Mouse (Mus musculus): ENCODE measurements around the gene Yipf3. TPM values are rescaled to one million over a fixed set of nuclear protein-coding genes. Genes with fewer than 3 reads are reported as not detected.

The Yipf3 gene
- polyA plus RNA-seq, 1 experiment from 2014 or later: 87.2 TPM

GRCm38 (mm10) chr17:46274465-46274864 is 26.6 kb downstream of the Yipf3 start:
- no peak for ATAC-seq
- H3K9ac ChIP-seq (ENCODE audit: low read depth, low read length): no peak overlapping the region
- no peak overlapping the region for H3K4me3 ChIP-seq (ENCODE audit: low read depth, low read length)
- H3K27me3 ChIP-seq (ENCODE audit: control insufficient read depth, insufficient read depth, low read depth, low read length): no peaks in the 10 kb centered on the region
- no peaks in the 10 kb centered on the region for H3K4me1 ChIP-seq (ENCODE audit: control insufficient read depth, insufficient read depth, low read length)
- no peak overlapping the region for H3K27ac ChIP-seq (ENCODE audit: low read length)
- H3K9me3 ChIP-seq (replicated peaks; ENCODE audit: control insufficient read depth, low read length, poor library complexity, severe bottlenecking): no peaks in the 10 kb centered on the region
- no peaks in the 10 kb centered on the region for H3K36me3 ChIP-seq (ENCODE audit: control insufficient read depth, insufficient read depth, low read length)
- 83% methylated on average over 6 of the region's 6 CpGs for WGBS
- H3K4me2 ChIP-seq (ENCODE audit: low read length): no peak overlapping the region

- Histone ChIP-seq H3K4me3 (ENCODE audit: low read depth, low read length) (no peak overlapping the region), H3K27me3 (ENCODE audit: control insufficient read depth, insufficient read depth, low read depth, low read length) (no peaks in the 10 kb centered on the region), H3K4me2 (ENCODE audit: low read length) (no peak overlapping the region), H3K9ac (ENCODE audit: low read depth, low read length) (no peak overlapping the region), H3K36me3 (ENCODE audit: control insufficient read depth, insufficient read depth, low read length) (no peaks in the 10 kb centered on the region), H3K4me1 (ENCODE audit: control insufficient read depth, insufficient read depth, low read length) (no peaks in the 10 kb centered on the region), H3K27ac (ENCODE audit: low read length) (no peak overlapping the region), H3K9me3 (replicated peaks; ENCODE audit: control insufficient read depth, low read length, poor library complexity, severe bottlenecking) (no peaks in the 10 kb centered on the region)
- WGBS: 90% methylated on average over 6 of the region's 6 CpGs
- ATAC-seq: no peak
Observed at GRCm38 (mm10) chr17:46275034-46275433, 27.2 kb downstream of the Yipf3 start.

- no peak for ATAC-seq
- H3K27ac ChIP-seq (ENCODE audit: low read length): no peak overlapping the region
- no peak overlapping the region for H3K4me3 ChIP-seq (ENCODE audit: low read depth, low read length)
- H3K9ac ChIP-seq (ENCODE audit: low read depth, low read length): no peak overlapping the region
- H3K4me1 ChIP-seq (ENCODE audit: control insufficient read depth, insufficient read depth, low read length): no peaks in the 10 kb centered on the region
- H3K9me3 ChIP-seq (replicated peaks; ENCODE audit: control insufficient read depth, low read length, poor library complexity, severe bottlenecking): no peaks in the 10 kb centered on the region
- no peaks in the 10 kb centered on the region for H3K36me3 ChIP-seq (ENCODE audit: control insufficient read depth, insufficient read depth, low read length)
- 89% methylated on average over 10 of the region's 10 CpGs for WGBS
- no peaks in the 10 kb centered on the region for H3K27me3 ChIP-seq (ENCODE audit: control insufficient read depth, insufficient read depth, low read depth, low read length)
- H3K4me2 ChIP-seq (ENCODE audit: low read length): no peak overlapping the region
Observed at GRCm38 (mm10) chr17:46275506-46275905, 27.6 kb downstream of the Yipf3 start.

GRCm38 (mm10) chr17:46277586-46277985 is 29.7 kb downstream of the Yipf3 start:
- Histone ChIP-seq H3K9ac (ENCODE audit: low read depth, low read length) (no peak overlapping the region), H3K36me3 (ENCODE audit: control insufficient read depth, insufficient read depth, low read length) (no peaks in the 10 kb centered on the region), H3K4me1 (ENCODE audit: control insufficient read depth, insufficient read depth, low read length) (peaks cover 9% of the 10 kb centered on the region), H3K27ac (ENCODE audit: low read length) (no peak overlapping the region), H3K4me2 (ENCODE audit: low read length) (no peak overlapping the region), H3K27me3 (ENCODE audit: control insufficient read depth, insufficient read depth, low read depth, low read length) (no peaks in the 10 kb centered on the region), H3K4me3 (ENCODE audit: low read depth, low read length) (no peak overlapping the region), H3K9me3 (replicated peaks; ENCODE audit: control insufficient read depth, low read length, poor library complexity, severe bottlenecking) (no peaks in the 10 kb centered on the region)
- WGBS: 90% methylated on average over 4 of the region's 4 CpGs
- no peak for ATAC-seq

- no peaks in the 10 kb centered on the region for H3K36me3 ChIP-seq (ENCODE audit: control insufficient read depth, insufficient read depth, low read length)
- H3K9ac ChIP-seq (ENCODE audit: low read depth, low read length): no peak overlapping the region
- H3K9me3 ChIP-seq (replicated peaks; ENCODE audit: control insufficient read depth, low read length, poor library complexity, severe bottlenecking): no peaks in the 10 kb centered on the region
- H3K27me3 ChIP-seq (ENCODE audit: control insufficient read depth, insufficient read depth, low read depth, low read length): no peaks in the 10 kb centered on the region
- no peak for ATAC-seq
- no peak overlapping the region for H3K4me3 ChIP-seq (ENCODE audit: low read depth, low read length)
- H3K4me1 ChIP-seq (ENCODE audit: control insufficient read depth, insufficient read depth, low read length): peaks cover 11% of the 10 kb centered on the region
- H3K4me2 ChIP-seq (ENCODE audit: low read length): no peak overlapping the region
- no peak overlapping the region for H3K27ac ChIP-seq (ENCODE audit: low read length)
- WGBS: 94% methylated on average over 12 of the region's 12 CpGs
Observed at GRCm38 (mm10) chr17:46278011-46278765, 30.3 kb downstream of the Yipf3 start.

- Histone ChIP-seq H3K4me1 (ENCODE audit: control insufficient read depth, insufficient read depth, low read length) (peaks cover 15% of the 10 kb centered on the region), H3K4me3 (ENCODE audit: low read depth, low read length) (peak within 1 kb of the TSS; percentile 44), H3K27ac (ENCODE audit: low read length) (peak within 1 kb of the TSS; percentile 23), H3K9me3 (replicated peaks; ENCODE audit: control insufficient read depth, low read length, poor library complexity, severe bottlenecking) (no peaks in the 10 kb centered on the region), H3K36me3 (ENCODE audit: control insufficient read depth, insufficient read depth, low read length) (no peaks in the 10 kb centered on the region), H3K4me2 (ENCODE audit: low read length) (peak within 1 kb of the TSS; percentile 82), H3K27me3 (ENCODE audit: control insufficient read depth, insufficient read depth, low read depth, low read length) (no peaks in the 10 kb centered on the region), H3K9ac (ENCODE audit: low read depth, low read length) (peak within 1 kb of the TSS; percentile 70)
- WGBS: under 1% methylated on average over 35 of the region's 37 CpGs
- peak; percentile 98 for ATAC-seq
Observed at GRCm38 (mm10) chr17:46282483-46283123, 34.7 kb downstream of the Yipf3 start, which contains the start of gene Tjap1. TSS of gene Tjap1 (minus strand) at chr17:46283026.

- Histone ChIP-seq H3K36me3 (ENCODE audit: control insufficient read depth, insufficient read depth, low read length) (no peaks in the 10 kb centered on the region), H3K27me3 (ENCODE audit: control insufficient read depth, insufficient read depth, low read depth, low read length) (no peaks in the 10 kb centered on the region), H3K9ac (ENCODE audit: low read depth, low read length) (peak overlapping the region; percentile 70), H3K4me2 (ENCODE audit: low read length) (peak overlapping the region; percentile 82), H3K4me3 (ENCODE audit: low read depth, low read length) (peak overlapping the region; percentile 44), H3K4me1 (ENCODE audit: control insufficient read depth, insufficient read depth, low read length) (peaks cover 15% of the 10 kb centered on the region), H3K27ac (ENCODE audit: low read length) (peak overlapping the region; percentile 23), H3K9me3 (replicated peaks; ENCODE audit: control insufficient read depth, low read length, poor library complexity, severe bottlenecking) (no peaks in the 10 kb centered on the region)
- ATAC-seq: peak; percentile 64
- 20% methylated on average over 9 of the region's 9 CpGs for WGBS
Observed at GRCm38 (mm10) chr17:46283140-46283539, 35.3 kb downstream of the Yipf3 start.

GRCm38 (mm10) chr17:46283911-46284310 is 36.0 kb downstream of the Yipf3 start:
- H3K4me1 ChIP-seq (ENCODE audit: control insufficient read depth, insufficient read depth, low read length): peaks cover 15% of the 10 kb centered on the region
- H3K27ac ChIP-seq (ENCODE audit: low read length): no peak overlapping the region
- ATAC-seq: no peak
- no peaks in the 10 kb centered on the region for H3K36me3 ChIP-seq (ENCODE audit: control insufficient read depth, insufficient read depth, low read length)
- H3K4me3 ChIP-seq (ENCODE audit: low read depth, low read length): no peak overlapping the region
- H3K27me3 ChIP-seq (ENCODE audit: control insufficient read depth, insufficient read depth, low read depth, low read length): no peaks in the 10 kb centered on the region
- no peak overlapping the region for H3K9ac ChIP-seq (ENCODE audit: low read depth, low read length)
- 92% methylated on average over 8 of the region's 8 CpGs for WGBS
- no peaks in the 10 kb centered on the region for H3K9me3 ChIP-seq (replicated peaks; ENCODE audit: control insufficient read depth, low read length, poor library complexity, severe bottlenecking)
- no peak overlapping the region for H3K4me2 ChIP-seq (ENCODE audit: low read length)

GRCm38 (mm10) chr17:46284653-46285052 is 36.8 kb downstream of the Yipf3 start:
- no peaks in the 10 kb centered on the region for H3K36me3 ChIP-seq (ENCODE audit: control insufficient read depth, insufficient read depth, low read length)
- H3K4me2 ChIP-seq (ENCODE audit: low read length): no peak overlapping the region

More at GRCm38 (mm10) chr17:46284653-46285052, 36.8 kb downstream of the Yipf3 start:
- Histone ChIP-seq H3K4me3 (ENCODE audit: low read depth, low read length) (no peak overlapping the region), H3K9me3 (replicated peaks; ENCODE audit: control insufficient read depth, low read length, poor library complexity, severe bottlenecking) (no peaks in the 10 kb centered on the region), H3K27ac (ENCODE audit: low read length) (no peak overlapping the region), H3K9ac (ENCODE audit: low read depth, low read length) (no peak overlapping the region), H3K4me1 (ENCODE audit: control insufficient read depth, insufficient read depth, low read length) (peaks cover 15% of the 10 kb centered on the region), H3K27me3 (ENCODE audit: control insufficient read depth, insufficient read depth, low read depth, low read length) (no peaks in the 10 kb centered on the region)
- no peak for ATAC-seq
- WGBS: 56% methylated on average over 7 of the region's 7 CpGs
